In the genomic region with DNA sequence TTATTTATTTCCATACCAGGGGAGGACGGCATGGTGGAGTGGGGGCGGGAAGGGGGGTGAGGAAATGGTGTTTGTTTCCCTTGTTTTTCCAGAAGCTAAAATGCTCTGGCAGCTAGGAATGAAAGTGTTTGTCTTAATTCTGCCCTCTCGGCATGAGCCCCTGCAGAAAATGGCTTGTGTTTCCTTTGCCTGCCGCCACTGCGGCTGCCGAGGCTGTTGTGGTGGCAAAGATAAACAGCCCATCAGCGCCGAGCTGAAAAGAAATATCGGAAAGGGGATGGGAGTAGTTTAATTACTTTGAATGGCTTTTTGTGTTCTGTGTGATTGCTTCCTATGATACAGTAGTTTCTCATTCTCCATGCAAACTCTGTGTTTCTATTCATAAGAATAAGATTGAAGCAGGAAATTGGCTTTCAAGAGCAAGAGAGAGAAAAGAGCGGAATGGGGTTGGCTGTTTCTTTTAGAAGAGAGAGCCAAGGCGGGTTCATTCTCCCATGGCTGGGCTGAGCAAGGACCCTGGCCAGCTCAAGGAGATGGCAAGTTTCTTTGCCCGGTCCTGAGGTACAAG, we compare ENCODE assay signal across 9 mouse cellular contexts.
DNase-seq lines count a peak whose midpoint lies in the region; ATAC-seq lines count a peak whose summit lies in the region.
"Had no signal": no experiment of that assay in that cellular context is flagged by ENCODE, and none has a peak within 500 bp of the region (broad histone marks: within the 10 kb centered on the region; RNA-seq: fewer than 3 reads in every experiment).

No protein-coding gene starts in this region.

- H3K27me3 ChIP-seq in heart, embryonic 13.5 days (replicated peaks), result no peaks in the 10 kb centered on the region
- peaks cover under 1% of the 10 kb centered on the region; the same call in 1 of the 2 replicates for H3K27me3 ChIP-seq in hindbrain, embryonic 11.5 days (ENCODE audit: control insufficient read depth, insufficient read depth, low read length)
- 0 out of 2 replicates have a peak, but pooled peaks cover 5% of the 10 kb centered on the region for H3K27me3 ChIP-seq in limb, embryonic 12.5 days
- H3K27me3 ChIP-seq in neural tube, embryonic 13.5 days, result no peaks in the 10 kb centered on the region

- WGBS in heart, embryonic 13.5 days, result 6% methylated on average over 12 of the region's 12 CpGs
- 10% methylated on average over 12 of the region's 12 CpGs for WGBS in hindbrain, embryonic 11.5 days
- WGBS in limb, embryonic 12.5 days, result 9% methylated on average over 12 of the region's 12 CpGs
- 2% methylated on average over 12 of the region's 12 CpGs for WGBS in neural tube, embryonic 13.5 days

- no peak for DNase-seq in heart, adult 9 months (ENCODE audit: low spot score in 2 of 2)
- DNase-seq in embryo, embryonic 10 days (ENCODE audit: low spot score), result peak; percentile 56
- DNase-seq in hindbrain, embryonic 11.5 days (ENCODE audit: low spot score), result peak; percentile 56
- DNase-seq in spleen, adult 18-20 months, result no peak
- no peak for DNase-seq in thymus, postnatal 4 days

- H3K4me1 ChIP-seq in heart, embryonic 13.5 days, result peaks cover 22% of the 10 kb centered on the region
- H3K4me1 ChIP-seq in hindbrain, embryonic 11.5 days (replicated peaks; ENCODE audit: control insufficient read depth, insufficient read depth, low read length), result no peaks in the 10 kb centered on the region; the same call in 1 of the 2 replicates
- H3K4me1 ChIP-seq in limb, embryonic 12.5 days (replicated peaks), result peaks cover 8% of the 10 kb centered on the region
- peaks cover 31% of the 10 kb centered on the region for H3K4me1 ChIP-seq in neural tube, embryonic 13.5 days (replicated peaks)

- H3K27ac ChIP-seq in heart, embryonic 13.5 days (replicated peaks), result no peak overlapping the region
- peak overlapping the region; percentile 51; the same call in 1 of the 2 replicates for H3K27ac ChIP-seq in hindbrain, embryonic 11.5 days (ENCODE audit: low read depth, low read length)
- H3K27ac ChIP-seq in limb, embryonic 12.5 days, result no peak overlapping the region
- peak overlapping the region; percentile 92 for H3K27ac ChIP-seq in neural tube, embryonic 13.5 days (replicated peaks)

- H3K4me3 ChIP-seq in heart, embryonic 13.5 days, result peak overlapping the region; percentile 58
- peak overlapping the region; percentile 34 for H3K4me3 ChIP-seq in hindbrain, embryonic 11.5 days (ENCODE audit: low read depth, low read length)
- H3K4me3 ChIP-seq in limb, embryonic 12.5 days (replicated peaks), result peak overlapping the region; percentile 42
- H3K4me3 ChIP-seq in neural tube, embryonic 13.5 days, result peak overlapping the region; percentile 38

- peak overlapping the region; percentile 86 for H3K4me2 ChIP-seq in heart, embryonic 13.5 days
- peak overlapping the region; percentile 72 for H3K4me2 ChIP-seq in hindbrain, embryonic 11.5 days (replicated peaks; ENCODE audit: low read depth, low read length)
- peak overlapping the region; percentile 78 for H3K4me2 ChIP-seq in limb, embryonic 12.5 days
- H3K4me2 ChIP-seq in neural tube, embryonic 13.5 days, result peak overlapping the region; percentile 71

- H3K9ac ChIP-seq in heart, embryonic 13.5 days, result peak overlapping the region; percentile 79
- H3K9ac ChIP-seq in hindbrain, embryonic 11.5 days (ENCODE audit: low read depth, low read length), result peak overlapping the region; percentile 77
- H3K9ac ChIP-seq in limb, embryonic 12.5 days (replicated peaks), result peak overlapping the region; percentile 57
- peak overlapping the region; percentile 75 for H3K9ac ChIP-seq in neural tube, embryonic 13.5 days

- H3K36me3 ChIP-seq in heart, embryonic 13.5 days, result no peaks in the 10 kb centered on the region
- H3K36me3 ChIP-seq in hindbrain, embryonic 11.5 days (ENCODE audit: control insufficient read depth, insufficient read depth, low read length), result no peaks in the 10 kb centered on the region
- no peaks in the 10 kb centered on the region for H3K36me3 ChIP-seq in limb, embryonic 12.5 days
- H3K36me3 ChIP-seq in neural tube, embryonic 13.5 days, result no peaks in the 10 kb centered on the region
- H3K36me3 ChIP-seq: G1E had no signal

- no peaks in the 10 kb centered on the region for H3K9me3 ChIP-seq in heart, embryonic 13.5 days
- no peaks in the 10 kb centered on the region for H3K9me3 ChIP-seq in hindbrain, embryonic 11.5 days (ENCODE audit: control insufficient read depth, low read length)
- H3K9me3 ChIP-seq in limb, embryonic 12.5 days, result no peaks in the 10 kb centered on the region
- no peaks in the 10 kb centered on the region for H3K9me3 ChIP-seq in neural tube, embryonic 13.5 days

- ATAC-seq in heart, embryonic 13.5 days (ENCODE audit: extremely low read depth, insufficient number of reproducible peaks, low FRiP score, low TSS enrichment), result no peak
- ATAC-seq in hindbrain, embryonic 11.5 days (ENCODE audit: low FRiP score), result peak; percentile 66
- no peak for ATAC-seq in limb, embryonic 12.5 days (ENCODE audit: insufficient number of reproducible peaks, insufficient read depth, low FRiP score, low TSS enrichment, low read depth)
- ATAC-seq in neural tube, embryonic 13.5 days (ENCODE audit: low read depth), result peak; percentile 70

Comparison
In these comparisons a context has a peak if more than half of its experiments do, and no peak if none do; other contexts are left out.
1. ATAC-seq: peak in hindbrain, embryonic 11.5 days (single experiment) and neural tube, embryonic 13.5 days (single experiment); none in heart, embryonic 13.5 days (single experiment) and limb, embryonic 12.5 days (single experiment).
2. H3K27ac ChIP-seq: peak in hindbrain, embryonic 11.5 days (single experiment) and neural tube, embryonic 13.5 days (single experiment); none in heart, embryonic 13.5 days (single experiment) and limb, embryonic 12.5 days (single experiment).
3. DNase-seq: peak in embryo, embryonic 10 days (single experiment) and hindbrain, embryonic 11.5 days (single experiment); none in heart, adult 9 months (0 of 2), spleen, adult 18-20 months (0 of 2) and thymus, postnatal 4 days (single experiment).
4. Peak in every context shown above with its lines, with median percentiles within 50 percentile points of each other: H3K4me2 ChIP-seq, H3K4me3 ChIP-seq and H3K9ac ChIP-seq.